ENCODE assay signal across 14 mouse cellular contexts in genomic region chr11:7815750-7816149, GRCm38 (mm10).
A peak's percentile ranks its signal among the peaks of the same experiment; 100 is the strongest.
DNase-seq lines count a peak whose midpoint lies in the region; ATAC-seq lines count a peak whose summit lies in the region.
"Had no signal": no experiment of that assay in that cellular context is flagged by ENCODE, and none has a peak within 500 bp of the region (broad histone marks: within the 10 kb centered on the region; RNA-seq: fewer than 3 reads in every experiment).

No protein-coding gene starts in this region.

- peak; percentile 78 for DNase-seq in heart, adult 8-10 months (ENCODE audit: low spot score)
- peak; percentile 80 for DNase-seq in adipocyte (ENCODE audit: low spot score)
- DNase-seq in adrenal gland, postnatal 10 days, result peak; percentile 42
- peak; percentile 56 for DNase-seq in heart, postnatal 25 days (ENCODE audit: low spot score)
- no peak for DNase-seq in yolk sac, embryonic 10.5 days (ENCODE audit: low spot score)
- DNase-seq in thymus, postnatal 25 days, result no peak
- DNase-seq: cerebellum, postnatal 25 days; right cerebral cortex, adult 18-20 months; thymus, postnatal 4 days had no signal

- H3K4me3 ChIP-seq in heart, embryonic 11.5 days (ENCODE audit: low read depth, low read length), result no peak overlapping the region
- H3K4me3 ChIP-seq: forebrain, embryonic 13.5 days; midbrain, embryonic 12.5 days had no signal

- no peak overlapping the region for H3K27ac ChIP-seq in heart, embryonic 11.5 days (ENCODE audit: low read depth, low read length)
- H3K27ac ChIP-seq: forebrain, embryonic 13.5 days; midbrain, embryonic 12.5 days had no signal

- H3K27me3 ChIP-seq in heart, embryonic 11.5 days (ENCODE audit: control insufficient read depth, insufficient read depth, low read length), result no peaks in the 10 kb centered on the region
- H3K27me3 ChIP-seq: forebrain, embryonic 13.5 days; midbrain, embryonic 12.5 days; Patski had no signal

- H3K9me3 ChIP-seq in heart, embryonic 11.5 days (replicated peaks; ENCODE audit: control insufficient read depth, low read length), result no peaks in the 10 kb centered on the region
- H3K9me3 ChIP-seq: forebrain, embryonic 13.5 days; midbrain, embryonic 12.5 days had no signal

- WGBS in heart, embryonic 11.5 days (ENCODE audit: insufficient replicate concordance), result 81% methylated on average over 5 of the region's 5 CpGs

- ATAC-seq in heart, embryonic 11.5 days (replicated peaks; ENCODE audit: insufficient number of reproducible peaks, low FRiP score, low TSS enrichment), result no peak
- ATAC-seq: forebrain, embryonic 13.5 days; hindbrain, embryonic 16.5 days; Patski had no signal

- intact Hi-C loops in heart, postnatal 25 days (cut with DNase I), result no loop called here

- no peak overlapping the region for H3K9ac ChIP-seq in heart, embryonic 11.5 days (ENCODE audit: low read depth, low read length)
- H3K9ac ChIP-seq: forebrain, embryonic 13.5 days; midbrain, embryonic 12.5 days had no signal

- no peaks in the 10 kb centered on the region for H3K36me3 ChIP-seq in heart, embryonic 11.5 days (ENCODE audit: control insufficient read depth, insufficient read depth, low read length)
- H3K36me3 ChIP-seq: midbrain, embryonic 12.5 days had no signal

- H3K4me2 ChIP-seq in heart, embryonic 11.5 days, result no peak overlapping the region
- H3K4me2 ChIP-seq: forebrain, embryonic 13.5 days; midbrain, embryonic 12.5 days had no signal

- H3K4me1 ChIP-seq in heart, embryonic 11.5 days (ENCODE audit: control insufficient read depth, insufficient read depth, low read length), result no peaks in the 10 kb centered on the region
- H3K4me1 ChIP-seq: forebrain, embryonic 13.5 days; midbrain, embryonic 12.5 days had no signal

Comparison
In these comparisons a context has a peak if more than half of its experiments do, and no peak if none do; other contexts are left out.
1. DNase-seq: peak in heart, adult 8-10 months (single experiment), adipocyte (single experiment), adrenal gland, postnatal 10 days (single experiment) and heart, postnatal 25 days (single experiment); none in yolk sac, embryonic 10.5 days (single experiment) and thymus, postnatal 25 days (single experiment).